Mouse (Mus musculus) urinary bladder, postnatal 14 days (tissue): Measurements from ENCODE around the gene Dcun1d4.

Source experiments
- DNase-seq: peaks from one replicate; pipeline ENCODE4 v3.0.0; 2021; ENCODE audit warnings: low spot score

Gene Dcun1d4

DNA sequence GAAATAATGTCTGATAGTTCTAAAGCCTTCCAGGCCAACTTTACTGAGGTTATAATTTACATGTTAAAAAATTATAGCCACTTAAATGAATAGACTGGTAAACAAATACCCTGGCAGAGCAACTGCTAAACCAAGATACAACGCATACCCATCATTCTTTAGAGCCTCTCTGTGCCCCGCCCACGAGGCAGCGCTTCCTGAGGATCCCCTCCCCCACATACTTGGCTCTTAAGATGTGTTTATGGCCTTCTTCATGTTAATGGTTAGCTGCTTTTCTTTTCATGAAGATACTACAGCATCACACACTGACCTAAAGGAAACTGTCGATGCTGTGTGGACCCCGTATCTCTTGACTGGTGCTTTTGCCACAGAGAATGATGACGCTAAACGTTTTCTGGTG, 17.8 kb downstream of the Dcun1d4 start:
- no peak for DNase-seq

- peak; percentile 12 for DNase-seq
Observed at GRCm38 (mm10) chr5:73500867-73501440, 20.2 kb downstream of the Dcun1d4 start.

DNA sequence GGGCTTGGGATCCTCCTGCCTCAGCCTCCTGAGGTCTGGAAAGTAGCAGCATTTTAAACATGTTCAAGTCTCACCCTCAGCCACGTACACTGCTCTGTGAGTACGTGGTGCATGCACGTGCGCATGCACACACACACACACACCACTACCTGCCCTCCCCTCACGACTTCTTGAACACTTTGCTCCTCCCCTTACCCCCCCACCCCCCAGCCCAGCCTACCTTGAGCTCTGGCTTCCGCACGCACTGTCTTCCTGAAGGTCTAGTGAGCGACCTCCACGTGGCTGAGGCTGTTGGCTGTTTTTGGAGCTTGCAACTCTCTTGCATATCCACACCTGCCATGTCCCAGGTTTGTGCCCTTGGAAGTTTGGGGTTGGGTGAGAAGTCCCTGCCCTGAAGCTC, 21.6 kb downstream of the Dcun1d4 start:
- DNase-seq, result no peak

DNA sequence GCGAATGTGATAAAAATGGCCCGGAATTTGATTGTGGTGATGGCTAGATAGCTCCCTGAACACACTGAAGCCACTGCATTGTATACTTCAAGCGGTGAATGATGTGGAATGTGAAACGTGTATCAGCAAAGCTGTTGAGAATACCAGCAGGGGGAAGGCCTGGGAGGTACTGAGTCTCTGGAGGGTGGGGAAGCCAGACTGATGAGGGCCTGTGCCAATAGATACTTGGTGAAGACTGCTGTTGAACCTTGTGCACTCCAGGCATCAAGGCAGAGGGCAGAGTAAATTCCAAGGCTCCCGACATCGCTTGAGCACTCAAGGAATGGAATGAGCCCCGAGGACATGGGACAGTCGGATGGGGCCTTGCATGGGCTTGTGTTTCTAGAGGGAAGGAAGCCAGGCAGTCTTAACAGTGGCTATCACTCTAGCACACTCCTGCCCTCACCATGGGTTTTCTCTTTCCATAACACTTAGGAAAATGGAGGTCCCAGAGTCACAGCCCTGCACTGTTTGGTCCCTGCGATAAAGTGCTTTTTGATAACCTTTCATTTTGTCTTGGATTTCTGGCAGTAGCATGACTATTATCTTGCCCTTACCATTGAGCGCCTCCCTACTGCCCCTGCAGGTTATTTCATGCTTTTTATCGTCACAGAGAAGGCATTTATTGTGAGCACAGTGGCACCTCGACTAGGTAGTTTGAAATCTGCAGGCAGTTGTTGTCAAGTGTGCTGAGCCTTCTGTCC, 22.4 kb downstream of the Dcun1d4 start:
- no peak for DNase-seq

- DNase-seq, result no peak
Observed at GRCm38 (mm10) chr5:73511074-73511473, 30.3 kb downstream of the Dcun1d4 start.

DNA sequence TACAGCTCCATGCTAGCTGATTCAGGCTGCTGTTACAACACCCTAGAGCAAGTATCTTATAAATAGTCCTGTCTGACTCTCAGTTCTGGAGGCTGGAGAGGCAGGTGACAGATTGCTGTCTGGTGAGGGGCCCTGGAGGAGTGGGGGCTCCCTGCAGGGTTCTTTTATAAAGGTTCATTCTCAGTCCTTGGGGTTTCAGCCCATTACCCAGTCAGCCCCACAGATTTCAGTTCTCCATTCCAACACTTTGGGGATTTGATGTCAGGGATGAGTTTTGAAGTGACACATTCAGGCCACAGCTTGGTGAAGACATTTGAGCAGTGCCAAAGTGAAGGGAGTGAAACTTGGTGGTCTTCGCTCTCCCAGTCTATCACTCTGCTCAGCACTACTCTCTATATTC, 31.4 kb downstream of the Dcun1d4 start:
- no peak for DNase-seq

GRCm38 (mm10) chr5:73512661-73513060, 31.9 kb downstream of the Dcun1d4 start:
- no peak for DNase-seq

DNA sequence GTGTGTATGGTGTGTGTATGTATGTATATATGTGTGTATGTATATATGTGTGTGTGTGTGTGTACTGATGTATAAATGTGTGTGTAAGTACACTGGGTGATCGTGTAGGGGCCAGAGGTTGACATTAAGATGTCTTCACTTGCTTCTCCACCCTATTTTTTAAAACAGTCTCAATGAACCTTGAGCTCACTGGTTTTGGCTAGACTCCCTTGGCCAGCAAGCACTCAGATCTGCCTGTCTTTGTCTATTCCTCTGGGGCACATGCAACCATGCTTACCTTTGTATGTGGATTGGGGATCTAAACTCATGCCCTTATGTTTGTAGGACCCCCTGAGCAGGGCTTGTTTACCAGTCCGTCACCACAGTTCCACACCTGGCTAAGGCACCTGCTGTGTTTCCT, 33.4 kb downstream of the Dcun1d4 start:
- no peak for DNase-seq

- no peak for DNase-seq
Observed at GRCm38 (mm10) chr5:73517299-73517698, 36.5 kb downstream of the Dcun1d4 start.

GRCm38 (mm10) chr5:73518424-73519211, 37.8 kb downstream of the Dcun1d4 start:
- DNase-seq, result no peak

DNA sequence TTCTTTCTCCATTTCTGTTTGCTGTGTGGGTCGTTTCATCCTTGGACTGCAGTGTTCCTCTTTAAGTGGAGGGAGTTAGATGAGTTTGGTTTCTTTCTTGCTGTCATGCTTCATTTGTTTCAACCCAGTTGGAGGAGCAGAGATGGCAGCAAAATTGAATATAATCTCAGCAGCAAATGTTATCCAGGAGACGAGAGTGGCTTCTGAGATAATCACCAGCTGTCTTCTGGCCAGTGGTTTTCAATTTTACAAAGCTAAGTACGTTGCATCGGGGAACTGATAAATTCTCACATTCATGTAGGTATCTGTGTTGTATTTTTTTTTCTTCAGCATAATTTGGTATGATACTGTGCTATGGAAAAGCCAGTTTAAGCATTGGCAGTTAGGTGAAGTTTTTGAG, 40.0 kb downstream of the Dcun1d4 start:
- no peak for DNase-seq

GRCm38 (mm10) chr5:73523227-73523626, 42.4 kb downstream of the Dcun1d4 start:
- no peak for DNase-seq

DNA sequence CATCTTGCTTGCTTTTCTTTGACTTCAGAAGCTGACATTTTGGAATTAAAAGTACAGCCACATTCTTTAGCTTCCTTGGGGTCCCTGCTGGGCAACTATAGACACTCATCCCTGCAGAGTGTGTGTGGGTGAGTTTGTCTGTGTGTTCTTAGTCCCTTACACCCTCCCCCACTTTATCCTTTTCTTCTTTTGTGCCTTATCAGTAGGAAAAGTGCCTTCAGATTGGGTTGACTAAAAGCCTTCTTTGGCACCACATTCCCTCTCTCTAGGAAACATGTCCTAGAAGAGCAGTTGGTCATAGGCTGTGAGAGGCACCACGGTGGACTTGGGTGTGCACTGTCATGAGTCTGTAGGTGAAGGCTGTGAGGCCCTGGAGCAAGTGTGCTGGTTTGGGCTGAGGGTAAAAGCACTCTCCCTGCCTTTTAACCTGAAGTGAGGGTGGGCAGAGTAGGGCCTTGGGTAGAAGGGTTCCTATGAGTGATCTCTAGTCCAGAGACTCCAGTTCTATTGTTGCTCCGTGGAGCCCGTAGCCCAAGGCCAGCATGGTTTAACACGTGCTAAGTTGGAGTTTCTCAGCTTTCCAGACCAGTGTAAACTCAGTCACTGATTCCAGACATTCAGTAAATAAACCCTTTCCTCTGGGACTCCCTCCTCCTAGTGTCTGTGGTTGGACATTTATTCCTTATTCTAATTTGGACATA, 43.6 kb downstream of the Dcun1d4 start:
- no peak for DNase-seq

DNA sequence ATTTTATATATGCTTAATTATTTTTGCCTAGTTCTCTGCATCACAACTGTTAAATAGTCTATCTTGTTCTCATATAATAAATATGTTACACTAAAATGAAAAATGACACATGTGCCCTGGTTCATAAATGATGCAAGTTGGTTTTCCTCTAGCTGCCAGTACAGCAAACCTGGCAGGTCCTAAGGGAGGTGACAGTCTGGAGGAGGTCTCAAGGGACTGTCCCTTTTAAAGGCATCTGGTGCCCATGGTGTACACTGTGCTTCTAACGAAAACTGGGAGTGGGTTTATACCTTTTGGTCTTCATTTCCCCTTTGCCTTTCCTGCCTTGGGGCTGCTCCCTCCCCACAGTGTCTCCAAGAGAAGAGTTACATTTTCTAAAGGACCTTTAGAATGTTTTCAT, 51.4 kb downstream of the Dcun1d4 start:
- no peak for DNase-seq

GRCm38 (mm10) chr5:73532879-73533278, 52.1 kb downstream of the Dcun1d4 start:
- no peak for DNase-seq

DNA sequence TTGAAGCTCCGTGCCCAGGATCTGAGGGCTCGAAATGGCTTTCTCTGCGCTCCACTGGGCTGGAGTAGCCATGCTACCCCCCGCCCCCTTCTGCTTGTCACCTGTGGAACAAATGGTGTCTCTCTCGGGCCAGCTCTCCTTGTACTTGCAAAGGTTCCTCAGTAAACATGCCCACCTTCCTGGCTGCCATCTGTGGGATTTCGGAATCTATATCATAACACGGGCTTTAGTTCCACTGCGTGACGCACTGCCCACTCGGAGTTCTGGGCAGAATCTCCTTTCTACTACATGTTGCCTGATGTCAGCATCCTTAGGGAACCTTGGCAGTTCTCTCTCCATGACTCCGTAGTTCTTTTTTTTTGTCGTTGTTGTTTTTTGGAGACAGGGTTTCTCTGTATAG, 56.9 kb downstream of the Dcun1d4 start:
- no peak for DNase-seq

- DNase-seq, result no peak
Observed at GRCm38 (mm10) chr5:73538586-73539298, 57.9 kb downstream of the Dcun1d4 start.

- DNase-seq, result peak; percentile 32
Observed at GRCm38 (mm10) chr5:73539848-73540510, 59.2 kb downstream of the Dcun1d4 start.

DNA sequence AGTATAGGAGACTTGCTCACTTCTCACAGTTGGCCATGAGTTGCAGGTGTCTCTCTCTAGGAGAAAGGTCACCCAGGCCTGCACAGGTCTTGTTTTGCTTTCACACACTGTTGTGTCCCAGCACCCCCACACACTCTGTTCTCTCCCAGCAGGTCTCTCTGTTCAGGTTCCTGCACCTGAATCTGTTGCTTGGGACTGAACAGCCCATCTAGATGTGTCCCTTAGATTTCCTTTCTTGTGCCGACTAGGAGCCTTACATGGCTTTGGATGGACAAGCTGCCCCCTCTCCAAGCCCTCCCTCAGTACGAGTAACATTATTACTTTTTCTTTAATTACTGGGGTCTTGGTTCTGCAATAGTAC, 59.7 kb downstream of the Dcun1d4 start:
- no peak for DNase-seq

DNA sequence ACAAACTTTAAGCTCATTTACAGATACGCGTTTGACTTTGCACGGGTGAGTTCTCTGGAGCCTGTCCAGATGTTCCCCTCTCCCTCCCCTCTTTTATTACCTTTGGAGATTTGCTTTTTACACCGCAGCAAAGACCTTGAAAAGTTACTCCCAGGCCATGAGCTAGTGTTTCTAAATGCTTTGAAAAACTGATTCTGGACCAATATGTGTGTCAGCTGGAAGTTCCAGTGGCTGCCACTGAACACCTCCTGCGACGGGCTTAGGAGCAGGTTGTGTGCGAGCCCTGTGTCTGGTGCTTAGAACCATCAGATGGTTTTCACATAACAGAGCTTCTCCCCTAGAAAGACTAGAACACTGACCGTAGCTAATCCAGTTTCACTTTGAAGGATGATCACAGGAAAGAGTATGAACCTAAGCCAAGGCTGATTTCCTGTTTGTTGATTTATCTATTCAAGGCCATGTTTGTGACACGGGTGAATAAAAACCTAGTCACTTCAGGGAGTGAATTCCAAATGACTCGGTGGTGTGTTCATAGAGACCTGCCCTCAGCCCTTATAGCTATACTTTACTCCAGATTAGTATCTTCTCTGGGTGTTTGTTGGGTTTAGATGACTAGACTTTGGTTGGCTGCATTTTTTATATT, 63.4 kb downstream of the Dcun1d4 start:
- no peak for DNase-seq

- no peak for DNase-seq
Observed at GRCm38 (mm10) chr5:73545641-73546040, 64.8 kb downstream of the Dcun1d4 start.
